Mouse (Mus musculus) embryonic stem cell, embryonic (primary cell): Measurements from ENCODE around the gene Rasl10b.

Source experiments
- CTCF ChIA-PET, 4 experiments: fragments of 300-600 bp in 2 of 4; fragments of 350-600 bp in 2 of 4; sonication (Branson Sonifier 250); formaldehyde crosslinking; loops; one replicate each; lab custom pipeline; 2022; ENCODE audit warnings: inconsistent platforms in 2 of 4; lab: Charles Lee
- POLR2A ChIA-PET, 4 experiments: fragments of 300-600 bp in 2 of 4; fragments of 350-600 bp in 2 of 4; sonication (Branson Sonifier 250); formaldehyde crosslinking; loops; one replicate each; lab custom pipeline; 2022; ENCODE audit warnings: antibody characterized with exemption in 4 of 4, inconsistent platforms in 1 of 4; lab: Charles Lee

Gene Rasl10b

GRCm38 (mm10) chr11:83409087-83409754 is at the start of gene Rasl10b:
Gene Rasl10b (plus strand): TSS chr11:83409137.
- POLR2A ChIA-PET = interaction anchor here in 3 of 4 experiments (0.7 to 2.7 kb wide), 18 partner anchors 8 to 519 kb away, joined by 3 to 18 read pairs (median 4); partner anchors contain the start of genes Ap2b1 (in 2 of the 3), Taf15 (in 2 of the 3) and Rad51d (in 1 of the 3)
- CTCF ChIA-PET = interaction anchor here in 2 of 4 experiments (0.8 to 1.8 kb wide), 8 partner anchors 8 to 31 kb away, joined by 3 to 9 read pairs (median 4); no protein-coding TSS in a partner anchor

- POLR2A ChIA-PET = interaction anchor here in 3 of 4 experiments (0.6 to 1.5 kb wide), 8 partner anchors 10 to 187 kb away, joined by 3 to 9 read pairs (median 4); partner anchors contain the start of genes Ap2b1 (in 1 of the 3) and Taf15 (in 1 of the 3)
- CTCF ChIA-PET = no interaction called here
Observed at GRCm38 (mm10) chr11:83364656-83365055, 44.3 kb upstream of the Rasl10b start.

GRCm38 (mm10) chr11:83371267-83371666 is 37.7 kb upstream of the Rasl10b start:
- ChIA-PET POLR2A (interaction anchor here in 1 of 4 experiments (1.4 kb wide), 1 partner anchor 22 kb away, joined by 3 read pairs; no protein-coding TSS in a partner anchor), CTCF (interaction anchor here in 1 of 4 experiments (1.0 kb wide), 1 partner anchor 17 kb away, joined by 3 read pairs; no protein-coding TSS in a partner anchor)

- ChIA-PET CTCF (interaction anchor here in 1 of 4 experiments (1.3 kb wide), 1 partner anchor 60 kb away, joined by 3 read pairs; no protein-coding TSS in a partner anchor), POLR2A (interaction anchor here in 1 of 4 experiments (0.7 kb wide), 1 partner anchor 78 kb away, joined by 3 read pairs; no protein-coding TSS in a partner anchor)
Observed at GRCm38 (mm10) chr11:83379745-83380341, 29.1 kb upstream of the Rasl10b start.

GRCm38 (mm10) chr11:83382876-83383531 is 25.9 kb upstream of the Rasl10b start:
- CTCF ChIA-PET = no interaction called here
- POLR2A ChIA-PET = interaction anchor here in 1 of 4 experiments (1.1 to 1.8 kb wide), 3 partner anchors 10 to 36 kb away, joined by 3 to 4 read pairs (median 3); no protein-coding TSS in a partner anchor

- CTCF ChIA-PET = no interaction called here
- POLR2A ChIA-PET = interaction anchor here in 1 of 4 experiments (1.5 to 1.8 kb wide), 2 partner anchors 10 to 11 kb away, joined by 3 to 4 read pairs; no protein-coding TSS in a partner anchor
Observed at GRCm38 (mm10) chr11:83383532-83383887, 25.4 kb upstream of the Rasl10b start.

GRCm38 (mm10) chr11:83393062-83393461 is 15.9 kb upstream of the Rasl10b start:
- ChIA-PET POLR2A (interaction anchor here in 2 of 4 experiments (1.1 to 2.0 kb wide), 5 partner anchors 10 to 28 kb away, joined by 3 to 5 read pairs (median 4); no protein-coding TSS in a partner anchor), CTCF (no interaction called here)

GRCm38 (mm10) chr11:83394802-83395439 is 14.0 kb upstream of the Rasl10b start:
- ChIA-PET CTCF (no interaction called here), POLR2A (interaction anchor here in 2 of 4 experiments (0.9 to 1.1 kb wide), 3 partner anchors 14 to 33 kb away, joined by 3 to 4 read pairs (median 3); partner anchors contain the start of gene Rasl10b (in 1 of the 2))

GRCm38 (mm10) chr11:83397626-83398025 is 11.3 kb upstream of the Rasl10b start:
- ChIA-PET CTCF (interaction anchor here in 1 of 4 experiments (1.0 kb wide), 1 partner anchor 10 kb away, joined by 3 read pairs; no protein-coding TSS in a partner anchor), POLR2A (interaction anchor here in 1 of 4 experiments (0.8 to 1.2 kb wide), 2 partner anchors 12 to 74 kb away, joined by 3 to 4 read pairs; no protein-coding TSS in a partner anchor)

- ChIA-PET CTCF (no interaction called here), POLR2A (interaction anchor here in 1 of 4 experiments (0.9 to 1.2 kb wide), 2 partner anchors 73 to 1763 kb away, joined by 3 to 4 read pairs; no protein-coding TSS in a partner anchor)
Observed at GRCm38 (mm10) chr11:83398724-83399123, 10.2 kb upstream of the Rasl10b start.

- POLR2A ChIA-PET = interaction anchor here in 3 of 4 experiments (0.6 to 1.7 kb wide), 5 partner anchors 10 to 105 kb away, joined by 3 to 5 read pairs (median 3); partner anchors contain the start of gene Ap2b1 (in 1 of the 3)
- CTCF ChIA-PET = interaction anchor here in 1 of 4 experiments (1.5 kb wide), 1 partner anchor 37 kb away, joined by 3 read pairs; no protein-coding TSS in a partner anchor
Observed at GRCm38 (mm10) chr11:83403787-83404186, 5.2 kb upstream of the Rasl10b start.

- ChIA-PET CTCF (no interaction called here), POLR2A (interaction anchor here in 1 of 4 experiments (0.6 to 2.2 kb wide), 3 partner anchors 13 to 35 kb away, joined by 3 to 4 read pairs (median 4); no protein-coding TSS in a partner anchor)
Observed at GRCm38 (mm10) chr11:83406391-83406790, 2.5 kb upstream of the Rasl10b start.

GRCm38 (mm10) chr11:83408242-83408641 is 695 bp upstream of the Rasl10b start:
- CTCF ChIA-PET = interaction anchor here in 2 of 4 experiments (0.9 to 1.5 kb wide), 5 partner anchors 9 to 32 kb away, joined by 3 to 5 read pairs (median 4); no protein-coding TSS in a partner anchor

GRCm38 (mm10) chr11:83409792-83410291 is 905 bp downstream of the Rasl10b start:
- CTCF ChIA-PET = interaction anchor here in 2 of 4 experiments (0.8 to 1.8 kb wide), 3 partner anchors 11 to 30 kb away, joined by 3 to 9 read pairs (median 4); no protein-coding TSS in a partner anchor
- POLR2A ChIA-PET = interaction anchor here in 3 of 4 experiments (0.8 to 2.7 kb wide), 14 partner anchors 9 to 520 kb away, joined by 3 to 18 read pairs (median 4); partner anchors contain the start of genes Ap2b1 (in 2 of the 3), Taf15 (in 2 of the 3) and Rad51d (in 1 of the 3)

More at GRCm38 (mm10) chr11:83408242-83408641, 695 bp upstream of the Rasl10b start:
- POLR2A ChIA-PET = interaction anchor here in 2 of 4 experiments (1.0 to 2.7 kb wide), 7 partner anchors 9 to 138 kb away, joined by 3 to 18 read pairs (median 5); partner anchors contain the start of gene Ap2b1 (in 1 of the 2)

- POLR2A ChIA-PET = interaction anchor here in 2 of 4 experiments (1.1 to 2.7 kb wide), 13 partner anchors 9 to 520 kb away, joined by 3 to 18 read pairs (median 4); partner anchors contain the start of genes Ap2b1 (in 2 of the 2), Taf15 (in 2 of the 2) and Rad51d (in 1 of the 2)
- CTCF ChIA-PET = interaction anchor here in 1 of 4 experiments (1.8 kb wide), 1 partner anchor 14 kb away, joined by 9 read pairs; no protein-coding TSS in a partner anchor
Observed at GRCm38 (mm10) chr11:83410510-83410909, 1.6 kb downstream of the Rasl10b start.

- POLR2A ChIA-PET = interaction anchor here (0.5 to 1.7 kb wide), 21 partner anchors 8 to 534 kb away, joined by 3 to 8 read pairs (median 4); partner anchors contain the start of genes Rasl10b (in 2 of the 4), Ap2b1 (in 1 of the 4), Ddx52 (in 1 of the 4) and Heatr6 (in 1 of the 4)
- CTCF ChIA-PET = interaction anchor here in 2 of 4 experiments (0.6 to 1.7 kb wide), 6 partner anchors 8 to 542 kb away, joined by 3 to 8 read pairs (median 4); partner anchors contain the start of gene Rasl10b (in 1 of the 2)
Observed at GRCm38 (mm10) chr11:83417080-83417479, 8.1 kb downstream of the Rasl10b start.
